Mouse (Mus musculus) NIH3T3 (cell line): ENCODE measurements around the gene Rnf157.

Experiments
- DNase-seq: peaks from one replicate; pipeline ENCODE4 v3.0.0-alpha.2; 2012; ENCODE audit warnings: low read depth

Rnf157 gene

GRCm38 (mm10) chr11:116337000-116337399, 75.8 kb downstream of the Rnf157 start:
- no peak for DNase-seq

- DNase-seq, result no peak
These were observed 76.4 kb downstream of the Rnf157 start for GRCm38 (mm10) chr11:116336393-116336792.

- DNase-seq, result peak; percentile 95
These were observed 77.4 kb downstream of the Rnf157 start, which contains the start of gene Foxj1 for GRCm38 (mm10) chr11:116335244-116336036. TSS of gene Foxj1 (minus strand) at chr11:116335399.

- no peak for DNase-seq
These were observed 78.4 kb downstream of the Rnf157 start for GRCm38 (mm10) chr11:116334417-116334782.

- DNase-seq, result peak; percentile 11
These were observed 79.1 kb downstream of the Rnf157 start for GRCm38 (mm10) chr11:116333526-116334416.

GRCm38 (mm10) chr11:116332983-116333270, 79.9 kb downstream of the Rnf157 start:
- no peak for DNase-seq

- DNase-seq, result no peak
These were observed 80.4 kb downstream of the Rnf157 start for GRCm38 (mm10) chr11:116332232-116332982.

GRCm38 (mm10) chr11:116330211-116330518, 82.7 kb downstream of the Rnf157 start:
- no peak for DNase-seq

- DNase-seq, result no peak
These were observed 83.3 kb downstream of the Rnf157 start for GRCm38 (mm10) chr11:116329314-116330210.

GRCm38 (mm10) chr11:116326963-116327603, 85.7 kb downstream of the Rnf157 start:
- DNase-seq, result no peak

- DNase-seq, result peak; percentile 95
These were observed 93.8 kb downstream of the Rnf157 start for GRCm38 (mm10) chr11:116318719-116319659.

- DNase-seq, result no peak
These were observed 100.5 kb downstream of the Rnf157 start for GRCm38 (mm10) chr11:116312359-116312758.

- DNase-seq, result peak; percentile 68
These were observed 101.7 kb downstream of the Rnf157 start for GRCm38 (mm10) chr11:116311169-116311568.

GRCm38 (mm10) chr11:116309601-116310000, 103.2 kb downstream of the Rnf157 start:
- no peak for DNase-seq

GRCm38 (mm10) chr11:116307762-116308531, 104.9 kb downstream of the Rnf157 start:
- DNase-seq, result peak; percentile 27

GRCm38 (mm10) chr11:116307019-116307725, 105.7 kb downstream of the Rnf157 start, which contains the start of gene Exoc7:
TSS of gene Exoc7 (minus strand) at chr11:116307233.
- DNase-seq, result no peak

GRCm38 (mm10) chr11:116306126-116306982, 106.5 kb downstream of the Rnf157 start:
- peak; percentile 97 for DNase-seq
